Mouse (Mus musculus) kidney, adult 2 months (tissue): ENCODE results near the gene Prr12.

Experiments
- CTCF ChIP-seq: fragments of 200-500 bp; conservative IDR thresholded peaks from 2 replicates; pipeline ENCODE4 v1.5.1; 2011; ENCODE audit warnings: low read depth, mild to moderate bottlenecking, control low read depth, low read length, moderate library complexity, mixed read lengths; ENCODE audit not compliant: insufficient read depth, insufficient read length
- POLR2A ChIP-seq: fragments of 200-500 bp; IDR thresholded peaks from one replicate; pipeline ENCODE4 v1.6.1; 2011; ENCODE audit warnings: low read depth, low read length, control low read depth

- TF ChIP-seq POLR2A (no peak), CTCF (no peak)
Observed at GRCm38 (mm10) chr7:45048001-45048890, 4.4 kb downstream of the Prr12 start.
